Mouse (Mus musculus) cortical plate, adult 2 months (tissue): ENCODE measurements around the gene Optc.

ENCODE experiments used
- CTCF ChIP-seq: fragments of 200-500 bp; IDR thresholded peaks from 2 replicates; pipeline ENCODE4 v1.5.1; 2011; ENCODE audit warnings: mild to moderate bottlenecking, control low read depth, low read length; ENCODE audit not compliant: insufficient read depth; ENCODE audit errors: extremely low read depth
- POLR2A ChIP-seq: fragments of 200-500 bp; IDR thresholded peaks from 2 replicates; pipeline ENCODE4 v1.6.1; 2011; ENCODE audit warnings: mild to moderate bottlenecking, low read length, control low read depth; ENCODE audit not compliant: insufficient read depth; ENCODE audit errors: extremely low read depth

DNA sequence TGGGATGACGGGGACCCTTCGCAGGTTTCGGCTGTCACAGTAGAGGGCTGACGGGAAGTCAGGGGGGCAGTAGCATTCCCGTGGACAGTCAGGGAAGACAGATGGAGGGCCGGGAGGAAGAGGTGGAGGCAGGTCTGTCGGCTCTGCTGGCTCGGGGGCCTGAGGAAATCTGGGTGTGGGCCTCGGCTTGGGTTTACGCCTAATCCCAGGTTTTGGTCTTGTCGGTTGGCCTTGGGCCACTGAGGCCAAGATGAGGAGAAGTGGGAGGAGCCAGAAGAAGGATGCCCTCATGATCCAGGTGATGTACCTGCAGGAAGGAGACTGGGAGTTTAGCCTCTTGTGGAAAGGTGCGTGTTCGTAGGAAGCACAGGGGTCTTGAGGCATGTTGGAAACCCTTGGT, 7.3 kb upstream of the Optc start:
- TF ChIP-seq CTCF (no peak), POLR2A (no peak)
